Mouse (Mus musculus) erythroblast, embryonic 14.5 days (primary cell): Measurements from ENCODE around the gene Plxdc2.

ENCODE experiments used
- GATA1 ChIP-seq: IDR thresholded peaks from 2 replicates; pipeline ENCODE4 v1.6.1; 2012; ENCODE audit warnings: low read length, inconsistent platforms, mixed read lengths
- TAL1 ChIP-seq: IDR thresholded peaks from 3 replicates; pipeline ENCODE4 v1.6.1; 2012; ENCODE audit warnings: low read length, inconsistent platforms, mixed read lengths

- TF ChIP-seq TAL1, result no peak
- TF ChIP-seq GATA1, result no peak
Observed at GRCm38 (mm10) chr2:16706227-16706626, 350.1 kb downstream of the Plxdc2 start.
